Mouse (Mus musculus): ENCODE measurements around the gene Yars. TPM values are rescaled to one million over a fixed set of nuclear protein-coding genes. Genes with fewer than 3 reads are reported as not detected.

Yars gene
- total and polyA plus RNA-seq, 3 experiments: 89.5 to 539 (median 179) TPM

GRCm38 (mm10) chr4:129149321-129149720 is 40.2 kb upstream of the Yars start:
- no peak overlapping the region for H3K4me3 ChIP-seq (ENCODE audit: control insufficient read depth in 1 of 2, insufficient read depth in 1 of 2, low read depth in 2 of 2, low read length in 2 of 2)
- H3K9me3 ChIP-seq (replicated peaks; ENCODE audit: insufficient read depth, low read length): no peaks in the 10 kb centered on the region
- no peaks in the 10 kb centered on the region for H3K27me3 ChIP-seq (ENCODE audit: control insufficient read depth in 1 of 2, insufficient read depth in 2 of 2, low read length in 2 of 2)
- H3K4me1 ChIP-seq (ENCODE audit: control insufficient read depth in 1 of 2, insufficient read depth in 2 of 2, low read length in 2 of 2): peaks cover 2 to 3% of the 10 kb centered on the region in 2 experiments; a peak in 2 of 4 replicates
- no peaks in the 10 kb centered on the region for H3K79me2 ChIP-seq (ENCODE audit: control insufficient read depth, insufficient read depth, low read length, poor library complexity)
- no peak overlapping the region for H3K27ac ChIP-seq (ENCODE audit: control insufficient read depth, low read depth, low read length)
- H3K36me3 ChIP-seq (ENCODE audit: control insufficient read depth in 1 of 2, insufficient read depth in 2 of 2, low read length in 2 of 2): peaks cover 2 to 3% of the 10 kb centered on the region in 2 experiments; a peak in 1 of 4 replicates
- no peak for DNase-seq (ENCODE audit: low read depth, low spot score)
- no peak overlapping the region for H3K9ac ChIP-seq (ENCODE audit: control insufficient read depth, low read depth, low read length, poor library complexity, severe bottlenecking)
- TF ChIP-seq ETS1 (IDR thresholded peaks at IDR 0.05; ENCODE audit: low read depth, low read length) (no peak), KAT2A (conservative IDR thresholded peaks at IDR 0.05; ENCODE audit: low read depth, low read length) (no peak), ZC3H11A (IDR thresholded peaks at IDR 0.05; ENCODE audit: low read depth, low read length) (no peak), MAX (IDR thresholded peaks at IDR 0.05; ENCODE audit: low read length) (no peak), POLR2AphosphoS5 (IDR thresholded peaks at IDR 0.05; ENCODE audit: borderline replicate concordance, low read depth, low read length) (no peak), GATA1 (IDR thresholded peaks at IDR 0.05; ENCODE audit: low read depth, low read length) (no peak), ZKSCAN1 (IDR thresholded peaks at IDR 0.05; ENCODE audit: low read depth, low read length) (no peak), GABPA (IDR thresholded peaks at IDR 0.05; ENCODE audit: low read depth, low read length) (no peak), RAD21 (IDR thresholded peaks at IDR 0.05; ENCODE audit: low read depth, low read length) (no peak), JUND (IDR thresholded peaks at IDR 0.05; ENCODE audit: low read depth, low read length) (no peak), MAZ (IDR thresholded peaks at IDR 0.05; ENCODE audit: low read depth, low read length) (no peak), SIN3A (IDR thresholded peaks at IDR 0.05; ENCODE audit: low read length) (no peak), MYC (IDR thresholded peaks at IDR 0.05; ENCODE audit: low read depth, low read length) (no peak), MAFK (IDR thresholded peaks at IDR 0.05; ENCODE audit: borderline replicate concordance, low read depth, low read length) (no peak), ZNF384 (IDR thresholded peaks at IDR 0.05; ENCODE audit: low read depth, low read length) (no peak), UBTF (IDR thresholded peaks at IDR 0.05; ENCODE audit: borderline replicate concordance, insufficient read depth, low read depth, low read length) (no peak), RCOR1 (IDR thresholded peaks at IDR 0.05; ENCODE audit: low read depth, low read length) (no peak)

- H3K36me3 ChIP-seq (ENCODE audit: control insufficient read depth in 1 of 2, insufficient read depth in 2 of 2, low read length in 2 of 2): peaks cover 3 to 7% of the 10 kb centered on the region in 2 experiments; a peak in 2 of 4 replicates
- H3K9ac ChIP-seq (ENCODE audit: control insufficient read depth, low read depth, low read length, poor library complexity, severe bottlenecking): no peak overlapping the region
- no peaks in the 10 kb centered on the region for H3K9me3 ChIP-seq (replicated peaks; ENCODE audit: insufficient read depth, low read length)
- H3K27ac ChIP-seq (ENCODE audit: control insufficient read depth, low read depth, low read length): no peak overlapping the region
- H3K27me3 ChIP-seq (ENCODE audit: control insufficient read depth in 1 of 2, insufficient read depth in 2 of 2, low read length in 2 of 2): no peaks in the 10 kb centered on the region
- no peak for DNase-seq (ENCODE audit: low read depth, low spot score)
- no peak overlapping the region for H3K4me3 ChIP-seq (ENCODE audit: control insufficient read depth in 1 of 2, insufficient read depth in 1 of 2, low read depth in 2 of 2, low read length in 2 of 2)
- peaks cover 3 to 4% of the 10 kb centered on the region in 2 experiments; a peak in 3 of 4 replicates for H3K4me1 ChIP-seq (ENCODE audit: control insufficient read depth in 1 of 2, insufficient read depth in 2 of 2, low read length in 2 of 2)
- H3K79me2 ChIP-seq (ENCODE audit: control insufficient read depth, insufficient read depth, low read length, poor library complexity): no peaks in the 10 kb centered on the region
- no peak for TF ChIP-seq NRF1 (IDR thresholded peaks at IDR 0.05; ENCODE audit: insufficient read depth, low read depth, low read length, poor library complexity, severe bottlenecking)
- no peak for TF ChIP-seq CTCF (IDR thresholded peaks at IDR 0.05 in 2 of 3, conservative IDR thresholded peaks at IDR 0.05 in 1 of 3; ENCODE audit: control insufficient read depth in 1 of 3, insufficient read depth in 1 of 3, low read depth in 2 of 3, low read length in 3 of 3, poor library complexity in 1 of 3, severe bottlenecking in 1 of 3)
- TF ChIP-seq POLR2A (IDR thresholded peaks at IDR 0.05; ENCODE audit: control insufficient read depth in 1 of 2, insufficient read depth in 1 of 2, low read depth in 1 of 2, low read length in 2 of 2, poor library complexity in 1 of 2): no peak
- no peak for TF ChIP-seq MEF2A (IDR thresholded peaks at IDR 0.05; ENCODE audit: extremely low read depth, insufficient replicate concordance, low read depth, low read length, poor library complexity, severe bottlenecking)
- TF ChIP-seq USF2 (IDR thresholded peaks at IDR 0.05; ENCODE audit: borderline replicate concordance in 1 of 2, insufficient read depth in 1 of 2, low read depth in 1 of 2, low read length in 2 of 2): no peak
- no peak for TF ChIP-seq ZC3H11A (IDR thresholded peaks at IDR 0.05; ENCODE audit: low read depth, low read length)
- TF ChIP-seq POLR2AphosphoS5 (IDR thresholded peaks at IDR 0.05; ENCODE audit: borderline replicate concordance, low read depth, low read length): no peak
- TF ChIP-seq HCFC1 (IDR thresholded peaks at IDR 0.05; ENCODE audit: low read depth, low read length): no peak
- TF ChIP-seq BHLHE40 (IDR thresholded peaks at IDR 0.05; ENCODE audit: borderline replicate concordance, low read depth, low read length): no peak
- TF ChIP-seq GABPA (IDR thresholded peaks at IDR 0.05; ENCODE audit: low read depth, low read length): no peak
- TF ChIP-seq MAX (IDR thresholded peaks at IDR 0.05; ENCODE audit: low read length): no peak
- TF ChIP-seq MXI1 (IDR thresholded peaks at IDR 0.05; ENCODE audit: low read depth, low read length): no peak
- no peak for TF ChIP-seq ZKSCAN1 (IDR thresholded peaks at IDR 0.05; ENCODE audit: low read depth, low read length)
- no peak for TF ChIP-seq JUND (IDR thresholded peaks at IDR 0.05; ENCODE audit: low read depth, low read length)
- no peak for TF ChIP-seq SIN3A (IDR thresholded peaks at IDR 0.05; ENCODE audit: low read length)
- no peak for TF ChIP-seq MAZ (IDR thresholded peaks at IDR 0.05; ENCODE audit: low read depth, low read length)
- no peak for TF ChIP-seq ELF1 (IDR thresholded peaks at IDR 0.05; ENCODE audit: low read depth, low read length)
- no peak for TF ChIP-seq CHD1 (IDR thresholded peaks at IDR 0.05; ENCODE audit: low read depth, low read length)
Measured at GRCm38 (mm10) chr4:129151276-129151811, 38.2 kb upstream of the Yars start.

Data from MEL (cell line).